Mouse (Mus musculus): ENCODE data around the gene Itgbl1. TPM values are rescaled to one million over a fixed set of nuclear protein-coding genes. Genes with fewer than 3 reads are reported as not detected.

Itgbl1 gene
- 1.2 and 2.2 TPM in 2 replicates for total RNA-seq (2014; rRNA removed; ENCODE audit: low replicate concordance)
- 1.2 TPM in 2 replicates for polyA plus RNA-seq (2015; fragmentation: Nextera tagmentation; extraction: Ambion mirVana)

DNA sequence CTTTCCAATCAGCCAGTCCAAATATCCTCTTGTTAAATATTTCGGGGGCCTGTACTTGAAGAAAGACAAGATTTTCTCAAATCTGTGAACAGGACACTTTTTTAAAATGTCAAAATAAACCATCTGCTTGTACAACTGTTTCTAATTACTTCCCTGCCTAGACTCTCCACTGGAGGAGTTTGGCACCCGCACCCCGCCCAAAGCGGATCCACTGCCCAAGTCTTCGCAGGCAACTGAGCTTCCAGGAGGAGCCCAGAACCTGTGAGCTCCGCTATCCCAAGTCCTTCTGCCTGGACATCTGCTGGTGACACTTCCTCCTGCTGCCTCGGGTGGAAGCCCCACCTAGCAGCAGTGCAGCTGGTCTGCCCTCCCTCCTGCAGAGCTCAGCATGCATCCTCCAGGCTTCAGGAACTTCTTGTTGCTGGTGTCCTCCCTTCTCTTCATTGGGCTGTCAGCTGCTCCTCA, at the start of gene Itgbl1:
Gene Itgbl1 (plus strand): TSS at position 51 of the 465 bp plus-strand sequence.
- no peak within 1 kb of the TSS for H3K4me2 ChIP-seq (ENCODE audit: low read depth, low read length)
- no peak within 1 kb of the TSS for H3K9ac ChIP-seq (replicated peaks; ENCODE audit: low read depth, low read length)
- no peak for ATAC-seq (ENCODE audit: insufficient read depth, low read depth)
- no peak for DNase-seq (ENCODE audit: low spot score)
- H3K4me3 ChIP-seq (ENCODE audit: low read depth, low read length) = no peak within 1 kb of the TSS
- H3K27ac ChIP-seq (ENCODE audit: low read depth) = peak within 1 kb of the TSS; percentile 34; the same call in 1 of the 2 replicates
- 34% methylated on average over 7 of the region's 7 CpGs for WGBS
- no peaks in the 10 kb centered on the region for H3K36me3 ChIP-seq (replicated peaks; ENCODE audit: control insufficient read depth, insufficient read depth, low read length)
- no peaks in the 10 kb centered on the region for H3K27me3 ChIP-seq (ENCODE audit: control insufficient read depth, insufficient read depth, low read length)
- TF ChIP-seq EP300 (IDR thresholded peaks at IDR 0.05; ENCODE audit: low read depth) (no peak), CTCF (IDR thresholded peaks at IDR 0.05; ENCODE audit: low read depth) (no peak)
- H3K9me3 ChIP-seq (replicated peaks; ENCODE audit: control insufficient read depth, low read length) = no peaks in the 10 kb centered on the region
- H3K4me1 ChIP-seq (ENCODE audit: control insufficient read depth, insufficient read depth) = peaks cover 4% of the 10 kb centered on the region

DNA sequence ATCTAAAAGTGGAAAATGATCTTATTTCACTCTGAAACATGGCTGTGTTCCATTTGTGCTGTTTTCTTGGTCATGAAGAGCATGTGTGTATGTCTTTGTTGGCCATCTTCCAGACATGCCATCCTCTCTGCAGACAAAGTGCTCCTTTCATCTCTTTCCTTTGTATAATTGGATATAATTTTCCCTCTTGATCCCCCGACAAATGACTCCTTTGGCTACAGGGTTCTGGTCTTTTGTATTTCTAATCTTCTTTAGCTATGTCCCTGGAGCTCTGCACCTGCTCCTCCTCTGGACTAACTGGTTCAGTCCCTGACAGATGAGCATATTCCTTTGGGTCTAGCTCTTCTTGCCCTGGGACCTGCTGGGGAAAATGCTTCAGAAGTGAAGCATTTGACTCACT, 36.8 kb upstream of the Itgbl1 start:
- H3K4me3 ChIP-seq (ENCODE audit: low read depth, low read length) = no peak overlapping the region
- H3K9me3 ChIP-seq (replicated peaks; ENCODE audit: control insufficient read depth, low read length) = no peaks in the 10 kb centered on the region
- 32% methylated on average over 1 of the region's 1 CpGs for WGBS
- H3K27ac ChIP-seq (ENCODE audit: low read depth) = no peak overlapping the region
- H3K9ac ChIP-seq (replicated peaks; ENCODE audit: low read depth, low read length) = no peak overlapping the region
- no peaks in the 10 kb centered on the region for H3K36me3 ChIP-seq (replicated peaks; ENCODE audit: control insufficient read depth, insufficient read depth, low read length)
- no peaks in the 10 kb centered on the region for H3K4me1 ChIP-seq (ENCODE audit: control insufficient read depth, insufficient read depth)
- H3K4me2 ChIP-seq (ENCODE audit: low read depth, low read length) = no peak overlapping the region
- DNase-seq (ENCODE audit: low spot score) (no peak), ATAC-seq (ENCODE audit: insufficient read depth, low read depth) (no peak)
- H3K27me3 ChIP-seq (ENCODE audit: control insufficient read depth, insufficient read depth, low read length) = peaks cover 4% of the 10 kb centered on the region; the same call in 1 of the 2 replicates
- TF ChIP-seq CTCF (IDR thresholded peaks at IDR 0.05; ENCODE audit: low read depth) (no peak), EP300 (IDR thresholded peaks at IDR 0.05; ENCODE audit: low read depth) (no peak)

DNA sequence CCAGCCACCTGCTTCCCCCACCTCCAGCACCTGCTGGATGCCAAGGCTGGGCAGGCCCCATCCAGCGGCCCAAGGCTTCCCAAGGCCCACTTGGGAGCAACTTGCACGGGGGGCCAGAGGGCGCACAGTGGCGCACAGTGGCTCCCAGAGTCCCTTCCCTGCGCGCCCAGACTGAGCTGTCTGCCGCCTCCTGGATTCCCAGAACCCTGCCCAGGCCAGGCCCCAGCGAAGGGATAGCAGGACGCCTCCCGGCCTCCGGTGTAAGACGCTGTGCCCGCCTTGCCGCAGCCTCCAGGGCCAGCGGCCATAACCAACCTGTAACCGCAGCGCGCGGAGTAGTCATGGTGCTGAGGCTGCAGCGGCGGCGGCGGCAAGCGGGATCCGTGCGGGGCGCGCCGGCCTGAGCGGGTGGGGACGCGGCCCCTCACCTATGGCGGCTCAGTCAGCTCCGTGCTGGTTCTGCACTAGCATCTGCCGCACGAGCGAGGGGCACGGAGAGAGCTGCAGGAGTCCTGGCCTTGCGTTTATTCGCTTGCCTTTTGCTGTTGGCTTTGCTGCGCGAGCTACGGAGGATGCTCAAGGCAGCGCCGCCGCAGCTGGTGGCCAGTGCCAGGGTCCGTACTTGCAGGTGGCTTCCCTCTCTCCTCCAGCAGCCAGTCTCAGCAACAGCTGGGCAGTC, 33.1 kb upstream of the Itgbl1 start, which contains the start of gene Nalcn:
Gene Nalcn (minus strand): TSS at position 644 of the 679 bp plus-strand sequence.
- 1% methylated on average over 47 of the region's 47 CpGs for WGBS
- peaks cover 4% of the 10 kb centered on the region; the same call in 1 of the 2 replicates for H3K27me3 ChIP-seq (ENCODE audit: control insufficient read depth, insufficient read depth, low read length)

DNA sequence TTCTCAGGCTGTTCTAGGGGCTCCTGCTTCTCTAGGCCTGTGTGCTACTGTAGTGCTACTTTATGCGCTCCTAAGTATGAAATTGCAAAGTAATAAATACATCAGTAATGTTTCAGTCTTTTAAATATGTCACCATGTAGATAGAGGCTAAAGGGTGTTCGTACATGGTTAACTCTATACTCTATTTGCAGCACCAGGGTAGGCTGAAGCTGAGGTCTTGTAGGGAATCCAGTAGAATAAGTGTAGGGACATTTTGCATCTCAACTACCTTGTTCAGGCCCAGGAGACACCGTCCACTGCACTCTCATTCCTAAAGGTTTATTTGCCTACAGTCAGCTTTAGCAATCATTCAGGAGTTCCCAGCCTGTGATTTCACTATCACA, 32.6 kb upstream of the Itgbl1 start:
- H3K4me2 ChIP-seq (ENCODE audit: low read depth, low read length) = peak overlapping the region; percentile 63
- ATAC-seq (ENCODE audit: insufficient read depth, low read depth) = no peak
- peak overlapping the region; percentile 33 for H3K4me3 ChIP-seq (ENCODE audit: low read depth, low read length)
- H3K36me3 ChIP-seq (replicated peaks; ENCODE audit: control insufficient read depth, insufficient read depth, low read length) = no peaks in the 10 kb centered on the region
- H3K9me3 ChIP-seq (replicated peaks; ENCODE audit: control insufficient read depth, low read length) = no peaks in the 10 kb centered on the region
- H3K27me3 ChIP-seq (ENCODE audit: control insufficient read depth, insufficient read depth, low read length) = peaks cover 4% of the 10 kb centered on the region; the same call in 1 of the 2 replicates
- no peak overlapping the region for H3K9ac ChIP-seq (replicated peaks; ENCODE audit: low read depth, low read length)
- no peak overlapping the region for H3K27ac ChIP-seq (ENCODE audit: low read depth)
- TF ChIP-seq EP300 (IDR thresholded peaks at IDR 0.05; ENCODE audit: low read depth) = no peak
- TF ChIP-seq CTCF (IDR thresholded peaks at IDR 0.05; ENCODE audit: low read depth) = no peak
- H3K4me1 ChIP-seq (ENCODE audit: control insufficient read depth, insufficient read depth) = no peaks in the 10 kb centered on the region
- no peak for DNase-seq (ENCODE audit: low spot score)
- 65% methylated on average over 3 of the region's 3 CpGs for WGBS

More for the DNA sequence above, 33.1 kb upstream of the Itgbl1 start, which contains the start of gene Nalcn:
- DNase-seq (ENCODE audit: low spot score) (no peak), ATAC-seq (ENCODE audit: insufficient read depth, low read depth) (peak; percentile 41)
- Histone ChIP-seq H3K9ac (replicated peaks; ENCODE audit: low read depth, low read length) (no peak within 1 kb of the TSS), H3K36me3 (replicated peaks; ENCODE audit: control insufficient read depth, insufficient read depth, low read length) (no peaks in the 10 kb centered on the region), H3K9me3 (replicated peaks; ENCODE audit: control insufficient read depth, low read length) (no peaks in the 10 kb centered on the region), H3K27ac (ENCODE audit: low read depth) (no peak within 1 kb of the TSS), H3K4me3 (ENCODE audit: low read depth, low read length) (peak within 1 kb of the TSS; percentile 33), H3K4me1 (ENCODE audit: control insufficient read depth, insufficient read depth) (no peaks in the 10 kb centered on the region), H3K4me2 (ENCODE audit: low read depth, low read length) (peak within 1 kb of the TSS; percentile 63)
- no peak for TF ChIP-seq CTCF (IDR thresholded peaks at IDR 0.05; ENCODE audit: low read depth)
- TF ChIP-seq EP300 (IDR thresholded peaks at IDR 0.05; ENCODE audit: low read depth) = no peak

DNA sequence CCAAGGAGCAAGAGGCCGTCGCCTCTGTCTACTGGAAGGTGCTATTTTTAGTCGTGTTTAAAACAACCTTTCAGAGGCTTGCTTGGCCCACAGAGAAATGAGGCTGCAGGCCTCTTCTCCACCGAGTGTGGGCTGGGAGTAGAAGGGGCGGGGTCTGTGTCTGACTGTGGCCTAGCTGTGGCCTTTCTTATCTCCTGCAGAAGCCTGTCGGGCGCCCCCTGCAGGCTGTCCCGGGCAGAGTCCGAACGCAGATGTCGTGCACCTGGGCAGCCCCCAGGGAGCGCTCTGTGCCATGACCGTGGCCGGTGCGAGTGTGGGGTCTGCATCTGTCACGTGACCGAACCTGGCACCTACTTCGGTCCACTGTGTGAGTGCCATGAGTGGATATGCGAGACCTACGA, 1.3 kb downstream of the Itgbl1 start:
- DNase-seq (ENCODE audit: low spot score) = peak; percentile 72
- 0 out of 2 replicates have a peak overlapping the region, but pooled peaks have one; percentile 5 for H3K4me2 ChIP-seq (ENCODE audit: low read depth, low read length)
- H3K9me3 ChIP-seq (replicated peaks; ENCODE audit: control insufficient read depth, low read length) = no peaks in the 10 kb centered on the region
- H3K4me3 ChIP-seq (ENCODE audit: low read depth, low read length) = no peak overlapping the region
- H3K27ac ChIP-seq (ENCODE audit: low read depth) = no peak overlapping the region
- peaks cover 4% of the 10 kb centered on the region for H3K4me1 ChIP-seq (ENCODE audit: control insufficient read depth, insufficient read depth)
- H3K9ac ChIP-seq (replicated peaks; ENCODE audit: low read depth, low read length) = no peak overlapping the region
- ATAC-seq (ENCODE audit: insufficient read depth, low read depth) = peak; percentile 95
- WGBS = 14% methylated on average over 20 of the region's 20 CpGs
- no peaks in the 10 kb centered on the region for H3K36me3 ChIP-seq (replicated peaks; ENCODE audit: control insufficient read depth, insufficient read depth, low read length)
- H3K27me3 ChIP-seq (ENCODE audit: control insufficient read depth, insufficient read depth, low read length) = no peaks in the 10 kb centered on the region
- TF ChIP-seq EP300 (IDR thresholded peaks at IDR 0.05; ENCODE audit: low read depth) = no peak
- peak; percentile 51 for TF ChIP-seq CTCF (IDR thresholded peaks at IDR 0.05; ENCODE audit: low read depth)
